Mouse (Mus musculus): ENCODE measurements around the gene Srebf2.

GRCm38 (mm10) chr15:82181131-82181530 is 34.1 kb downstream of the Srebf2 start:
- TF ChIP-seq CTCF (IDR thresholded peaks at IDR 0.05; ENCODE audit: low read depth) (no peak), EP300 (IDR thresholded peaks at IDR 0.05; ENCODE audit: low read depth) (no peak)
